Mouse (Mus musculus): ENCODE results near the gene Tmem117.

Gene Tmem117

DNA sequence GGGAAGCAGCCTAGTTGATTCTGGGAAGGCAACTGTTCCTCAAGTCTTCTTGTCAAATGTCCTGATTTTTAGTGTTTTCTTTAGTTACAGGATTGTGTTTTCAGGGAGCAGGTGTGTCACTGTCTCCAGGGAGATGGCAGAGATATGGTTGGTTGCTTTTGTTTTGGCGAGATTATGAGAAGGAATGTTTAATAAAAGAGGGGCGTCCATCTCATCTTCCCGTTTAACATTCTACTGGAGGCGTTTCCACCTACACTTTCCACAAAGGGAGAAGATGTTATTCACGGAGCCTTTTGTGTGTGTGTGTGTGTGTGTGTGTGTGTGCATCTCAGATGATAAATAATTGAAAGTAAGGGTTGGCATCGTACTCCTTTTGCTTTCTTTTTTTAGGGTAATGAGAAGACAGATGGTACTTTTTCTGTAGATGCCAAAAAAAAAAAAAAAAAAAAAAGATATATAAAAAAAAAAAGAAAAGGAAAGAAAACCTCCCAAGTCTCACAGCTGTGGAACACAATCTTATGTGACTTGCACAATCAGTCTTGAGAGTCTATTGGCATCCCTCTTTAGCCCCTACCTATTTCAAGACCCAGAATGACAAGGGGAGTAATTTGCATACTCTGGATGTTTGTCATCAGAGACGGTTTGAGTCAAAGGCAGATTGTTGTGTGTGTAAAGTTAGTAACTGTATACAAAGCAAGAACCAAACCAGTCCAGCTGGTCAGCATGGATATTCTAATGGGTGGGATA lies 142.0 kb downstream of the Tmem117 start:
- in situ Hi-C loops (cut with MboI): no loop called here

DNA sequence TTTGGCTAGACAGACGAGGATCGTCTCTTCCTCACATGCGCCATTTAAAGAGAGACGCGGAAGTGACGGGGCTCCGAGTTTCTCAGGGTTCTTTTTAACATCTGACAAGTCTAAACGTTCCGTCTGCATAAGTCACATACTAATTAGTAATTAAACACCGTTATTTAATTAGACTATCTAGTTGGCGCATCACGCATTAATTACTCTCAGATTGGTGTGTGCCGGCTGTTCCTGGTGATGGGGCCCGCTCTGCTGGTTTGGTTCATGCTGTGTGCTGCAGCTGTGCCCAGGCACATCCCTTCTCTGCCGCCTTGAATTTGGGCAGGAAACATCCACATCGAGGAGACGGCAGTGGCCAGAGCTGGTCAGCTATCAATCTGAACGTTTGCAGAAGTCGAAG lies 142.7 kb downstream of the Tmem117 start:
- in situ Hi-C loops (cut with MboI): no loop called here

DNA sequence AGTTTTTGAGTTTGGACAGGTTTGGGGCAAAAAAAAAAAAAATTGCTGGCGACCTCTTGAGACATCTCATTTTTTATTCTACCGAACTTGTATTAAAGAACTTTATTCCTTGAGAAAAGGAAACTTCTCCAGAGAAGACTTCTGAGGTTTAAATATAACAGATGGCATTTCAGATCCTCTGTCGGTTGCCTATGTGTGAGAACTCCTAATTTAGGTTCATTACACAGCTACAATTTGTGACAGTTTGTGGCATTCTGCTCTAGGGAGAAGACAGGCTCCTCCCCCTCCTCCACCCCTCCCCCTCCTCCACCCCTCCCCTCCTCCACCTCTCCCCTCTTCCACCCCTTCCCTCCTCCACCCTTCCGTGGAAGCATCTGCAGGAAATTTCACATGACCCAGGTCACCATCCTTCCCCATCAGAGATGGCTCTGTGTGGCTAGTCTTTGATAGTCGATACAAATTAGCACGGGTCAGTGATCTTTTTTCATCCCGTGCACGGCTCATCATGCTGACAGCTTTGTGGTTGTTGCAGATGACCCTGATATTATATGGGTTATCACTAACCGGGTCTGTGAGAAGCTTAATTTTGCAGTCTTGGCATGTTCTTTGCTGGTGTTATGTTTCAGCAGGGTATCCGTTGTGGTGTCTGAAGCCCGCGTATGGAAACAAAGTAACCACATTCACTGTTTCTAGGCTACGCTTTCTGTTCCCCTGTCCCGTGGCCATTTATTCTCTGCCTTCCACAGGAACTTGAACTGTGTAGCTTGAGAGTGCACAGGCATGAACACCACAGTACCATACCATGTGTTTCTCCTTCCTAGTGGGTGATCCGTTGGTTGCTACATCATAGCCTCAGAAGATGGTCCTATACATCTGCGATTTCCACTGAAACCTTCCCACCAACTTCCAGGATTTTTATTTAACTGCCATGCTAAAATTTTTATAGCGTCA lies 147.4 kb downstream of the Tmem117 start:
- in situ Hi-C loops (cut with MboI): no loop called here

DNA sequence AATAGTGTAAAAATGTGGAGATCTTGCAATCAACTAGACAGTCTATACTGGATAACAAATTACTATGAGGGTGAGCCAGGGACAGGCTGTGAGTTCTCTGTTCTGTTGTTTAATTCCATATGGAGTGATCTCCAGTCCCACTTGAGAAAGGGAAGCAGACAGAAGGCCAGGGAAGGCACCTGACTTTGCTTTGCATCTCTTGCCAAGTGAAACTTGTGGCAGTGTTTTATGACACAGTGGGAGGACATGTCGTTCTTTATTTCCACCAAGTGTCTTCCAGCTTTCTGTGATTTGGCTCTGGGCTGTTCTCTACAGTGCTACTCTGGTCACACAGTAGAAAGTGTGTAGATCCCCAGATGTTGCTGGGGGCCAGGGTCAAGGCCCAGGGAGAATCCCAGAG lies 152.5 kb downstream of the Tmem117 start:
- in situ Hi-C loops (cut with MboI): no loop called here

DNA sequence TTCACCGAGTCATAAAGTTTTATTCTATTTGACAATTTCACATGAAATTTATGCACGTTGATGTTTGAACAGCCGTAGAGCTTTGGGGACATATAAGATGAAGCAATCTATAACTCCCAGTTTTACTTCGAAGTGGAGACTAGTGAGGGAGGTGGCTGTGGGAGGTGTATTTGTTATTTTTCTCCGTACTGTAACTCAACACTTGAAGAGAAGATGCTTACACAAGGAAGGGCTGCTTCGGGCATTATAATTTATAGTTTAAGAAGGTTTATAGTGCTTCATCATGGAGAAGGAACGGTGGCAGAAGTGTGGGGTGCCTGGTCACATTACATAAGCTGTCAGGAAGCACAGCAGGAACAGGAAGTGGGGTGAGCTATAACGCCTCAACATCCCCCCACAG lies 164.4 kb downstream of the Tmem117 start:
- in situ Hi-C loops (cut with MboI): no loop called here

DNA sequence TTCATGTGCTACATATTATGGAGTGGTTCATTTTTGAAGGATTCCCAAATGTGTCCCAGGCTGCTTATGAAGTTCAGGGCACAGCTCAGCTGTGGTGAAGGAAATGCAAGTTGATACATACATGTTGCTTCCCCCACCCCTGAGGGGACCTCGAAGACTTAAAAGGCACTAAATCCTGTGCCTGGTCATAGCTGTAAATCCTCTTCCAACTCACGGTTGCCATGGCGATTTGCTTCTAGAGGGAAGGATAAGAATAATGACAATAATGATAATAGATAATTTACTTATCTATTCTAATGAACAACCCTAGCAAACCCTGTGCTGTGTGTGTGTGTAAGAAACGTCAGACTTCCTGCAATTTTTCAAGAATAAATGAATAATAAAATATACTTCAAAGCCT lies 166.5 kb downstream of the Tmem117 start:
- in situ Hi-C loops (cut with MboI): no loop called here

DNA sequence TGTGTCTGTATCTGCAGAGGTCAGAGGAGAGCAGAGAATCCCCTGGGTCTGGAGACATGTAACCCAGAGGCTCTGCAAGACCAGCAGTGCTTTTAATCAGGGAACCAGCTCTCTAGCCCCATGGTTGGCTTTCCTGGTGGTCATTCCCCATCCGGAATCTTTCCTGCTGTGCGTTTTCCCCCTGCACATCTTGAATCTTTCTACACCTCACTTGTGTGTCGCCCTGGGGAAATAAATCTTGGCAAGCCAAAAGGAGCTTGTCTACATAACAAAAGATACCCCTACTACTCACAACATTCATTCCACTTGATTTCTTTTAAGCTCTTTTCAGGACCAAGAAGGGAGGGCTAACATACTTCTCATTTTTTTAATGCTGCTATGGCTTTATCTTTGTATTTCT lies 169.2 kb downstream of the Tmem117 start:
- in situ Hi-C loops (cut with MboI): no loop called here

DNA sequence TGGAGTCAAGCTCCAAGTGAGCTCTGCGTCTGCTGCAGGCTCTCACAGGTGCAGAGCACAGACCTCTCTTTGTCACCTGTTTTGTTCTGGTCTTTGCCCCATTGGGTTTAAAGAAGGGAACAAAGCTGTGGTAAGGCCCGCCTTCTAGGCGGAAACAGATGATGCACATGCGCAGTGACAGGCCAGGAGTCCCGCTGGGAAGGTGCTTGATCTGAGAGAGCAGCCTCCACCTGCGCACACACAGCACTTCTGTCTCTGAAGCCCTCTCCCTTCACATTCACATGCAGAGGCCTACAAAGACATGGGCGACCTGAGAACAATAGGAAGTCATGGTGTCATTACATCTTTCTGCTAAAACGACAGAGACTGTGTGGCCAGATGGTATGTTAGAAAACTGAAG lies 172.4 kb downstream of the Tmem117 start:
- in situ Hi-C loops (cut with MboI): no loop called here

DNA sequence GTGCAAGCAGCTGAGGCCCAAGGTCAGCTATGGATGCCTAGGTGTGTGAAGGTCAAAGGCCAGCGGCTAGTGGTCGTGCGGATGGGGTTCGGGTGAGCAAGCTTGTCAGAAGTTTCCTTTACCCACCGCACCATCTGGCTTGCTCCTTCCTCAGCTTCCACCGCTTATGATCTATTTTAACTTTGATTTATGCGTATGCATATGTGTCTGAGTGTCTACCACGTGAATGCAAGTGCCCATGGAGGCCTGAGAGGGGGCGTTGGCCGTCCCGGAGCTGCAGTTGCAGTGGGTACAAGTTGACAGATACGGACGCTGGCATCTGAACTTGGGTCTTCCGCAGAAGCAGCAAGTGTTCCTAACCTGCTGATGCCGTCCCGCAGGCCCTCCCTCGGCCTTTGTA lies 173.8 kb downstream of the Tmem117 start:
- in situ Hi-C loops (cut with MboI): no loop called here

DNA sequence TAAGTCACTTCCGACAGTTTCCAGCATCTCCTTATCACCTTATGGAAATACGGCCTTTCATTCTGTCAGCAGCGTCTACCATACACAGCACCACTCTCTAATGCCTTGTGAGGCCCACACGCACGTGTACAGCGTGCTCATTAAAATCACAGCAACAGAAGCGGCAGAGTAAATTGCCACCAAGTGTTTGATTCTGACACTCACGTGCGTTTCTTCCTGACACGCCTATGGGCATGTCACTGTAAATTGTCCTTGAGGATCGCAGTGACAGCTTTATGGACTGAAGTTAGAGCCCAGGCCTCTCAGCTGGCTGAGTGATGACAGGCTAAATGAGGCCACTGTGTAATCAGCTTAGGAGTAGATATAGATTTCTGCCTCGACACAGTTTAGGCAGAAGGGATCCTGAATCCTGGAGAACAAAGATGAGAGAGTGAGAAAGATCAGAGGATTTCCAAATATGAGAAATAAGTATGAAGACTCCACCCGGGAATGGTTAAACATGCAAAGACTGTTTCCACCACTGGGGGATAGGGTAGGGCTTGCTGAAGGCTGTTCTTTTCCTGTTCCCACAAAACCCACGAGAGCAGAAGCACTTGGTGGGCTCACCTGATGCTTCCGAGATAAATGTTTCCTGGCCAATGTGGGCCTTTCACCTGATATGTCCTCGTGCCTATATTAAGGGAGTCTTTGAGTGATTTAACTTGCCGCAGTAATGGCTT lies 174.8 kb downstream of the Tmem117 start:
- in situ Hi-C loops (cut with MboI): no loop called here

DNA sequence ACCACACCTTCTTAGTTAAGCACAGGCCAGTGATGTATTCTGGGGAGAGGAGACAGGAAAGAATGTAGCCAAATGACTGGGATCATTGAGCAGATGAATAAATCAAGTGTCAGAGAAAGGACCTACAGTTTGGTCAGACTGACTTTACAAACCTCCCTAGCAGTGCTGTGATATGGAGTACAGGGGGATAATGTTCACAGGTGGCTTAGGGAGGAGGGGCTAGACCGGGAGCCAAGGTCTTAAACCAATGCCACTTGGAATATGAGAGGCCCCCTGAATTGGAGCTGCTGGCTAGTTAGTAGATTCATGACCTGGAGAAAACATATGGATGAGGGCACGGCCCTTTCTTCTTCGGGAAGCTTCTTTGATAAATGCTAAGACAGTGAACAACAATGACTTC lies 177.0 kb downstream of the Tmem117 start:
- in situ Hi-C loops (cut with MboI): no loop called here

DNA sequence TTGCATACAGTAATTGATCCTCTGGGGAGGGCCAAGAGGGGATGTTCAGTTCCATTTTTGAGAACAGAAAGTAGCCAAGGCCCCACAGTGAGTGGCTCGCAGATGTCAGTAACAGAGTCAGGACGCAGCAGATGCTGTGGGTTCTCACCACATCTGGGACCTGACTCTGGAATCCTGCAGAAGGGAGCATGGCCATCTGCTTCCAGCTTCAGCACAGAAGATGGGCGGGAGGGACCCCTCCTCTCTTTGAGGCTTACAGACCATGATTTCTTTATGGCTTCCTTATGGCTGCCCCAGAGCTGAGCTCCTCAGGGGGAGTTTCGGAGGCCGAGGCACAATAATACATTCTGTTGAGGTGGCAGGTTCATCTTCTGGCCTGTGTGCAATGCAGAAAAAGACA lies 182.5 kb downstream of the Tmem117 start:
- in situ Hi-C loops (cut with MboI): no loop called here

DNA sequence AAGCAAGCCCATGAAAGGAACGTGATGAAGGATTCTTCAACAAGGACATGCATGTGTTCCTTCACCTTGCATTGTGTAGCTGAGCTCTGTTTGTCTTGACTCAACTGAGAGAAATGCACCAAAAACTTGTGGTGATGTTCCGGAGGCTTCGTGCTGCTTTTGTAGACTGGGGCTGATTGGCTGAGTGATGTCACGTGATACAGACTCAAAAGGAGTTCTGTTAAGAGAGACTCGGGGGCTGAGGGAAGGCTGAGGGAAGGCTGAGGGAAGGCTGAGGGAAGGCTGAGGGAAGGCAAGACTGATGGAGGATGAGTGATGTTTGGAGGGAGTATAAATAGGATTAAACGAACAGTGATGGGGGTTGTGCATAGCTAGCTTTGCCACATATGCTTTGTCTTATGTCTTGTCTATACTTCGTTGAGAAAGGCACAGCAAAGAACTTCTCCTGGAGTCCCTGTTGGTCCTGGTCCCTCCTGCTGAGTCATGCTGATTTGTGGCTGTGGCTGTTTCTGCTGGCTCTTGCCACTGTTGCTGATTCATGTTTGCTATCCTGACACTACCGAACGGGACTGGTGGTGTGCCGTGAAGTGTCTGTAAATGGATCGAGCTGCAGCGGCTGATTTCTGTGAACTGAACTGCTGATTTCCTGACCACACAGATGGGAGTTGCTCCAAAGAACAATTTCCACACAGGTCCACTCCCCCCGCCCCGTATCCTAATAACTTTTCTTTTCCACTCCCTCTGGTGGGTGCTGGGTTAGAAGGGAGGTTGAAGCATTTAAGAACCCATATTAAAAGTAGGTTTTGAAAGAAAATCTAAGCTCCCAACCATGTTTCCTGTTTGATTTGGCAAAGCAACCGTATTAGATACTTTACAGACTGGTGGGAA lies 185.4 kb downstream of the Tmem117 start:
- in situ Hi-C loops (cut with MboI): no loop called here

DNA sequence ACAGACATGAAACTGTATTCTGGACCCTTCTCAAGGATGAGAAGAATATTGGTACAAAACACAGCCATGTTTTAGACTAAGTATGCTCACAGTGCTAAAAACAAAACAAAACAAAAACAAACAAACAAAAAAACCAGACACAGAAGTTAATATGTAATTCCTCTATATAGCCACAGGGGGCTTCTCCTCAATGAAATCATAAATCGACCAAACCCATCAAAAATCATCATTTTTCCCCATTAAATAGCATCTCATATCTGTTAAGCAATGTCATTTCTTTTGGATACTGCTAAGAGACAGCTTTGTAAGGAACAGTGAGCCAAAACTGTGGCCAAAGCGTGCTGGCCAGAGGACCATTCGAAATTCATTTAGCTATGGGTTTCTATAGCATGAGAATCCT lies 206.6 kb downstream of the Tmem117 start:
- in situ Hi-C loops (cut with MboI): no loop called here

DNA sequence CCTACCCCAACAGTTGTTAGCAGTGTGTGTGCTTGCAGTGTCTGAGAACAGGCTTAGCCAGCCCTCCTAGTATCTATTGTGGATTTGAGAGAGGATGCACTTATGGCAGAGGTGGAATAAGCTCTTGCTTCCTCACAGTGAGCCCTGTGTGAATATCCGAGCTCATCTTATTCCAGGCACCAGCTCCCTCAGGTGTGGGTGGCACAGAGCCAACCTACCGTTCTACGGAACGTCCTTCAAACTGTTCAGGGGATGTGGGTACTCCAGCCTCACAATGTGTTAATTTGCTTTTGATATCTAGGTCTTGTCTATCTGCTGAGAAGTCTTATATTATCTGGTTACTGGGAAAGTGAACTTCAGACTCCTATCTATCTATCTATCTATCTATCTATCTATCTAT lies 209.6 kb downstream of the Tmem117 start:
- in situ Hi-C loops (cut with MboI): no loop called here

DNA sequence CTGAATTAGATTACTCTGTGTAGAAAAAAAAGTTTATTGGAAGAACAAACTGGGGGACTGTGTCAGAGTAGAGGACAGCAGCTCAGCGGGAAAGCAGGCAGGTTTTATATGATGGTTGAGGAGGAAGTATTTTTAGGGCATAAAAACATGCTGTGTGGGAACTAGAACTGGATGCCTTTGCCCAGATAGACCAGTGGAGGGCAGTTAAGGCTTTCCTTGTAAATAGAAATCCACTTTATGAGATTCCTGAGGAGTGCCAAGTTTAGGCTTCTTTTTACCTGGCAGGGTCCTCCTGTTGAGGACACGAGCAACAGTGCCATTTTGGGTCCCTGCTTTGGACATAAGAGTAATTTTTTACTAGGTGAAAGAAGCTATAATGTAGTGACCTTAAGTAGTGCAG lies 218.5 kb downstream of the Tmem117 start:
- in situ Hi-C loops (cut with MboI): no loop called here

DNA sequence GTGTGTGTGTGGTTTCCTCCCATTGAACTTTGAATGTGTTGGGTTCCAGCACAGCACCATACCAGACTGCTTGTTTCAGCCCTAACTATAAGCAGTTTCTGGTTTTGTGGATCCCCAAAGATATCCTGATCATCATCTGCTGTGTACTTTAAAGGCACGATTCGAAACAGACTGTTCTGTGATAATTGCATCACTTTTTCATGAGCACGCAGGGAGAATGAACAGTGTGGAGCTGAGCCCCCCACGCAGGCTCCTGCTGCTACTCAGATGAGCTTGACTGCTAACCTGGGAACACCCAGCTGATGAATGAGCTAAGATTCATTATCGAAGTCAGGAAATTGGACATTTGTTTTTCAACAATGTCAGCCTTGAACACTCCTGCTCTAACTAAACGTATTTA lies 230.6 kb downstream of the Tmem117 start:
- in situ Hi-C loops (cut with MboI): no loop called here

DNA sequence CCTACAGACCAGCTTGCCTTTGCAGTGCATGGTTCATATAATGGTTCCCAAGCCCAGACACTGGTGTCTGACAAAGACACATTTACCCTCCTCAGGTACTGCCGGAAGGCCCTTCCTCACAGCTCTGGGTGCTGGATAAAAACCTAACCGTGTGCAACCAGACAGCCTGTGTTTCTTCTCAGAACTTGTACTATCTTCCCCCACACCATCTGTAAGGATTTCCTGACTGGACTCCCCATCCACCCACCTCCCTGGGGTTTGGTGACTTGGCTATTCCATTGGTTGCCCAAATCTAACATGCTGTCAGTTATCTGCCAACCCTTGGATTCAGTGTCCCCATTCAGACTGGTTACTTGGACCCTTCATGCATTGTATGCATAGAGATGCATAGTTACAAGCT lies 232.1 kb downstream of the Tmem117 start:
- in situ Hi-C loops (cut with MboI): no loop called here

DNA sequence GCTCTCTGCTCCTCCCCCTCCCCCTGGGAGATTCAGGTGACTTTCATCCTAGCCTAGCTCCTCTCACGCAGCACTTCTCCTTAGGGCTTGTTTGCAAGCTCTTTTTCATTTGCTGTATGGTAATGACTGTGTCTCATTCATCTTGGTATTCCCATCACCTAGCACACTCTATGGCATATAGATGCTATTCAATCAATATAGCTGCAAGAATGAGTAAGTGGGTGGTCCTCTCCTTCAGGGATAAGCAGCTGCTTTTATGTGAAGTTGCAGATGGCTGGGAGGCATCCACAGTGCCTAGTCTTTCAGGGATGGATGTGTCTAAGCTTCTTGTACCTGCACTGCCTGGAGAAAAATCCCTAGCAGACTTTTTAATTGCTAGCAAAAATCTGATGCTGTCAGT lies 235.1 kb downstream of the Tmem117 start:
- in situ Hi-C loops (cut with MboI): no loop called here

DNA sequence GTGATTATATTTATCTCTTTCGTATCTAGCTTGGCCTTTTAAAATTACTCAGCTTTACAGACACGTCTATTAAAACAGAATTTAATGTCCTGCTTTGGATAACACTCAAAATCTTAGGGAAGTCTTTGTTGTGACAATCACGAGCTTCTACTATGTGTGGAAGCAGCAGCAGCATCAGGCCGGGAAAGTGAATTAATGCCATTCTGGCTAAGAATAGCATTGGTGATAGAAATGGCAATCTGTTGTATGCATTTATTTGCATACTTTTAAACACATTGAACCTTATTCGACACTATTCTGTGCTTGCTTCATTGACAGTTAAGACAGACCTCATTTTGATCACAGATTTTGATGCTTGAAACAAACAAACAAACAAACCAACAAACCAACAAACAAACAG lies 239.3 kb downstream of the Tmem117 start:
- in situ Hi-C loops (cut with MboI): no loop called here

DNA sequence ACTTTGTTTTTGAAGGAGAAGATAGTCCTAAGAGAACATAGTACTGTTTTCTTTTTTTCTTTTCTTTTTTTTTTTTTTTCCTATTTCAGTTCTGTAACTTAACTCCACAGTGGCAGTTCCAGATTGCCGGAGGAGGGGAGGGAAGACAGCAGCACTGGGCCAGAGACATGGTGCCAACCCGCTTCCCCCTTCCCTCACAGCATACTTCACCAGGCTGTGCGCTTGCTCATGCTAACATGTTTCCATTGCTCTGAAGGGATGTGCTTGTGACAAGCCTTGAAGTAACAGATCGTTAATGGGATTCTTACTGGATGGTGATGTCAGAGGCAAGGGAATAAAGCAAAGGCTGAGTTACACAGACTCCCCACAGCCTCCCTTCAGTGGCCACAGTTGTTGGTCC lies 256.0 kb downstream of the Tmem117 start:
- in situ Hi-C loops (cut with MboI): no loop called here

DNA sequence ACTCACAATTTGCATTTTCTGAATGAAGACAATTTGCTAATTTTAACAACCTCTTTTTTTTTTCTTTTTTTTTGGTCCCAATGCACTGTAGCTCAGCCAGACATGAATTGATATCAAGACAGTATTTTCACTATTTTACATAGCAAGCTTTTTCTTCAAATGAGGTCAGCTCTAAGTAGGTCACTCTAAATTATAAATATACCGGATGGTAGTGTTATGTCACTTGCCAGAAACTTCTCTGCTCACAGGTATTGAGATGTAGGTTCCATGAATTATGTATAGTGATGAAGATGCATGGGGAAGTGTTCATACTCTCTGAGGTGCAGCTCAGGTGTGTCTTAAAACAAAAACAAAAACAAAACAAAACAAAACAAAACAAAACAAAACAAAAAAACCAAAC lies 264.2 kb downstream of the Tmem117 start:
- in situ Hi-C loops (cut with MboI): no loop called here
